Mouse (Mus musculus) Muller cell, postnatal 12 days (primary cell): ENCODE data around the gene Ppp2r1a.

Experiments
- DNase-seq: peaks from one replicate; pipeline ENCODE4 v3.0.0-alpha.2; 2015; ENCODE audit errors: inconsistent ontology term

The Ppp2r1a gene

GRCm38 (mm10) chr17:20944985-20945891 is at the start of gene Ppp2r1a:
Gene Ppp2r1a, plus strand, starts transcription at chr17:20945311.
- peak; percentile 99 for DNase-seq

- DNase-seq: no peak
Measured at GRCm38 (mm10) chr17:20904991-20905390, 40.1 kb upstream of the Ppp2r1a start, which contains the start of gene Vmn1r231. Gene Vmn1r231, minus strand, starts transcription at chr17:20905091.

GRCm38 (mm10) chr17:20919614-20920013 is 25.5 kb upstream of the Ppp2r1a start, which contains the start of gene Vmn1r232:
Gene Vmn1r232, minus strand, starts transcription at chr17:20919714.
- DNase-seq: no peak

- no peak for DNase-seq
Measured at GRCm38 (mm10) chr17:20944226-20944625, 885 bp upstream of the Ppp2r1a start.

GRCm38 (mm10) chr17:20946026-20946565 is 985 bp downstream of the Ppp2r1a start:
- DNase-seq: no peak

GRCm38 (mm10) chr17:20946636-20947035 is 1.5 kb downstream of the Ppp2r1a start:
- no peak for DNase-seq

GRCm38 (mm10) chr17:20960386-20960785 is 15.3 kb downstream of the Ppp2r1a start:
- no peak for DNase-seq

GRCm38 (mm10) chr17:20965421-20965820 is 20.3 kb downstream of the Ppp2r1a start:
- DNase-seq: no peak

- no peak for DNase-seq
Measured at GRCm38 (mm10) chr17:20966681-20967080, 21.6 kb downstream of the Ppp2r1a start.

GRCm38 (mm10) chr17:20993716-20994115 is 48.6 kb downstream of the Ppp2r1a start:
- no peak for DNase-seq

- DNase-seq: no peak
Measured at GRCm38 (mm10) chr17:20996364-20996763, 51.3 kb downstream of the Ppp2r1a start, which contains the start of gene Vmn1r233. Gene Vmn1r233, minus strand, starts transcription at chr17:20996464.

GRCm38 (mm10) chr17:21008382-21009331 is 63.5 kb downstream of the Ppp2r1a start, which contains the start of gene Zfp160:
Gene Zfp160, plus strand, starts transcription at chr17:21008903.
- peak; percentile 88 for DNase-seq

- peak; percentile 20 for DNase-seq
Measured at GRCm38 (mm10) chr17:21009726-21010125, 64.6 kb downstream of the Ppp2r1a start.
